Mouse (Mus musculus) MEL (cell line): Measurements from ENCODE around the gene Inip. TPM values are rescaled to one million over a fixed set of nuclear protein-coding genes. Genes with fewer than 3 reads are reported as not detected.

Experiments used
- DNase-seq: peaks from one replicate; pipeline ENCODE4 v3.0.0; 2011; ENCODE audit warnings: low read depth, low spot score
- H3K27ac ChIP-seq: 2 replicates; pipeline ENCODE4 v1.5.1; 2012; ENCODE audit warnings: low read depth, mild to moderate bottlenecking, control low read depth, low read length, moderate library complexity; ENCODE audit not compliant: control insufficient read depth
- H3K27me3 ChIP-seq, 2 experiments: fragments of 150-350 bp in 1 of 2; sonication (generic) in 1 of 2; 2 replicates each; pipeline ENCODE4 v1.6.1; 2012; ENCODE audit warnings: low read length in 2 of 2, mild to moderate bottlenecking in 2 of 2, improper control_type of control experiment in 1 of 2, moderate library complexity in 1 of 2; ENCODE audit not compliant: insufficient read depth in 2 of 2, control insufficient read depth in 1 of 2
- H3K36me3 ChIP-seq, 2 experiments: 2 replicates each; pipeline ENCODE4 v1.6.1; 2012 to 2014; ENCODE audit warnings: low read length in 2 of 2, improper control_type of control experiment in 1 of 2, inconsistent platforms in 1 of 2, mild to moderate bottlenecking in 1 of 2; ENCODE audit not compliant: insufficient read depth in 2 of 2, control insufficient read depth in 1 of 2
- H3K4me1 ChIP-seq, 2 experiments: fragments of 150-350 bp in 1 of 2; sonication (generic) in 1 of 2; 2 replicates each; pipeline ENCODE4 v1.6.1; 2012; ENCODE audit warnings: low read length in 2 of 2, improper control_type of control experiment in 1 of 2, mild to moderate bottlenecking in 1 of 2; ENCODE audit not compliant: insufficient read depth in 2 of 2, control insufficient read depth in 1 of 2
- H3K4me3 ChIP-seq, 2 experiments: fragments of 150-350 bp in 1 of 2; sonication (generic) in 1 of 2; 2 replicates each; pipeline ENCODE4 v1.5.1; 2012; ENCODE audit warnings: low read depth in 2 of 2, low read length in 2 of 2, mild to moderate bottlenecking in 2 of 2, moderate library complexity in 2 of 2, control low read depth in 1 of 2, improper control_type of control experiment in 1 of 2; ENCODE audit not compliant: control insufficient read depth in 1 of 2, insufficient read depth in 1 of 2
- H3K79me2 ChIP-seq: 2 replicates; pipeline ENCODE4 v1.6.1; 2012; ENCODE audit warnings: mild to moderate bottlenecking, low read length, moderate library complexity; ENCODE audit not compliant: control insufficient read depth, poor library complexity, insufficient read depth
- H3K9ac ChIP-seq: 2 replicates; pipeline ENCODE4 v1.6.1; 2012; ENCODE audit warnings: low read depth, mild to moderate bottlenecking, control low read depth, low read length, moderate library complexity; ENCODE audit not compliant: control insufficient read depth, poor library complexity, severe bottlenecking
- H3K9me3 ChIP-seq: fragments of 150-350 bp; sonication (generic); replicated peaks from 2 replicates; pipeline ENCODE4 v1.6.1; 2012; ENCODE audit warnings: mild to moderate bottlenecking, low read length, improper control_type of control experiment, moderate library complexity; ENCODE audit not compliant: insufficient read depth
- BHLHE40 ChIP-seq: IDR thresholded peaks from 2 replicates; pipeline ENCODE4 v1.6.1; 2012; ENCODE audit warnings: low read depth, mild to moderate bottlenecking, inconsistent platforms, low read length, improper control_type of control experiment, borderline replicate concordance
- ELF1 ChIP-seq: IDR thresholded peaks from 2 replicates; pipeline ENCODE4 v1.6.1; 2014; ENCODE audit warnings: low read depth, mild to moderate bottlenecking, inconsistent platforms, low read length, improper control_type of control experiment, moderate library complexity
- EP300 ChIP-seq, 2 experiments: IDR thresholded peaks; 2 replicates each; pipeline ENCODE4 v1.6.1; 2011; ENCODE audit warnings: improper control_type of control experiment in 2 of 2, low read length in 2 of 2, low read depth in 1 of 2, mild to moderate bottlenecking in 1 of 2
- ETS1 ChIP-seq: IDR thresholded peaks from 2 replicates; pipeline ENCODE4 v1.6.1; 2012; ENCODE audit warnings: low read depth, mild to moderate bottlenecking, inconsistent platforms, low read length, improper control_type of control experiment, moderate library complexity
- GATA1 ChIP-seq: IDR thresholded peaks from 2 replicates; pipeline ENCODE4 v1.6.1; 2011; ENCODE audit warnings: low read depth, low read length, improper control_type of control experiment
- HCFC1 ChIP-seq: IDR thresholded peaks from 2 replicates; pipeline ENCODE4 v1.6.1; 2012; ENCODE audit warnings: low read depth, mild to moderate bottlenecking, inconsistent platforms, low read length, improper control_type of control experiment, moderate library complexity
- JUND ChIP-seq: IDR thresholded peaks from 2 replicates; pipeline ENCODE4 v1.6.1; 2011; ENCODE audit warnings: low read depth, mild to moderate bottlenecking, improper control_type of control experiment, low read length
- MAFK ChIP-seq: IDR thresholded peaks from 2 replicates; pipeline ENCODE4 v1.6.1; 2011; ENCODE audit warnings: low read depth, mild to moderate bottlenecking, low read length, improper control_type of control experiment, borderline replicate concordance
- MAX ChIP-seq: IDR thresholded peaks from 2 replicates; pipeline ENCODE4 v1.6.1; 2011; ENCODE audit warnings: low read length, improper control_type of control experiment
- MAZ ChIP-seq: IDR thresholded peaks from 2 replicates; pipeline ENCODE4 v1.6.1; 2012; ENCODE audit warnings: low read depth, mild to moderate bottlenecking, inconsistent platforms, low read length, improper control_type of control experiment
- MEF2A ChIP-seq: IDR thresholded peaks from 2 replicates; pipeline ENCODE4 v1.6.1; 2014; ENCODE audit warnings: low read depth, mild to moderate bottlenecking, inconsistent platforms, low read length, improper control_type of control experiment; ENCODE audit not compliant: poor library complexity, insufficient replicate concordance, severe bottlenecking; ENCODE audit errors: extremely low read depth
- MXI1 ChIP-seq: IDR thresholded peaks from 2 replicates; pipeline ENCODE4 v1.6.1; 2011; ENCODE audit warnings: mild to moderate bottlenecking, low read depth, low read length, improper control_type of control experiment
- MYC ChIP-seq: IDR thresholded peaks from 2 replicates; pipeline ENCODE4 v1.6.1; 2011; ENCODE audit warnings: low read depth, mild to moderate bottlenecking, low read length, improper control_type of control experiment, moderate library complexity
- POLR2A ChIP-seq, 2 experiments: IDR thresholded peaks; 2 replicates each; pipeline ENCODE4 v1.6.1; 2011 to 2012; ENCODE audit warnings: low read length in 2 of 2, mild to moderate bottlenecking in 2 of 2, control low read depth in 1 of 2, improper control_type of control experiment in 1 of 2, low read depth in 1 of 2, moderate library complexity in 1 of 2; ENCODE audit not compliant: control insufficient read depth in 1 of 2, insufficient read depth in 1 of 2, poor library complexity in 1 of 2
- RCOR1 ChIP-seq: IDR thresholded peaks from 2 replicates; pipeline ENCODE4 v1.6.1; 2012; ENCODE audit warnings: low read depth, mild to moderate bottlenecking, inconsistent platforms, low read length, improper control_type of control experiment
- SIN3A ChIP-seq: IDR thresholded peaks from 2 replicates; pipeline ENCODE4 v1.6.1; 2012; ENCODE audit warnings: low read length, improper control_type of control experiment, inconsistent platforms
- SMC3 ChIP-seq: IDR thresholded peaks from 2 replicates; pipeline ENCODE4 v1.6.1; 2011; ENCODE audit warnings: low read depth, low read length, improper control_type of control experiment
- TAL1 ChIP-seq: IDR thresholded peaks from 2 replicates; pipeline ENCODE4 v1.6.1; 2012; ENCODE audit warnings: mild to moderate bottlenecking, inconsistent platforms, low read length, moderate library complexity, mixed read lengths
- TBP ChIP-seq: IDR thresholded peaks from 2 replicates; pipeline ENCODE4 v1.8.0; 2011; ENCODE audit warnings: low read depth, low read length, improper control_type of control experiment
- TCF12 ChIP-seq: IDR thresholded peaks from 2 replicates; pipeline ENCODE4 v1.6.1; 2014; ENCODE audit warnings: low read depth, mild to moderate bottlenecking, inconsistent platforms, low read length, improper control_type of control experiment, moderate library complexity
- ZKSCAN1 ChIP-seq: IDR thresholded peaks from 2 replicates; pipeline ENCODE4 v1.6.1; 2012; ENCODE audit warnings: low read depth, mild to moderate bottlenecking, inconsistent platforms, low read length, improper control_type of control experiment, moderate library complexity
- ZNF384 ChIP-seq: IDR thresholded peaks from 2 replicates; pipeline ENCODE4 v1.6.1; 2012; ENCODE audit warnings: low read depth, mild to moderate bottlenecking, inconsistent platforms, low read length, improper control_type of control experiment
- polyA plus RNA-seq, 2 experiments: library from polyadenylated mRNA; stranded (reverse) in 1 of 2; unstranded in 1 of 2; fragments of >175 nt in 1 of 2; fragments of >200 nt in 1 of 2; gene quantifications; 2 replicates each; pipeline versions ENCODE4 v1.2.1 to v1.2.4; 2012; ENCODE audit warnings: low replicate concordance in 2 of 2, low read depth in 1 of 2; ENCODE audit not compliant: insufficient read length in 2 of 2, insufficient read depth in 1 of 2, missing spikeins in 1 of 2
- total RNA-seq: library from RNA; depleted of rRNA; stranded (reverse); fragments of 300-350 nt; gene quantifications from 2 replicates; pipeline ENCODE4 v1.2.3, GENCODE M21; 2012

Gene Inip
- total and polyA plus RNA-seq, 3 experiments, result 42.4 to 50.3 TPM; not detected in 1

DNA sequence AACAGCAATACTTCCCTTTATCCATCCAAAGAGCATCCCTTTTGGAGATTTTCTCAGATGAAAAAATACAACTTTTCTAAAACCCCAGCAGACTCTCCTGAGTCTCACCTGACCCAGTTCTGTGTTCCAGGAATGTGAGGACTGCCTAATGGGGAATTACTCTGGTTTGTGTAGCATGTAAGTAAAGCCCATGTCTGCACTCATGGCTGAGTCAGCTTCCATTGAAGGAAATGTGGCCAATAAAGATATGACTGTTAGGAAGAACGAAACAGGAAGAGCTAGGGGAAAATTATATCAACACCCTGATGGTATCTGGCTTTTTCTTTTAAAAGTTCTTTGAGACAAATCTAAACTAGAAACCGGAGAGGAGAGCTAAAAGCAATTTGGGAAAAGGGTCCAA is 33.7 kb downstream of the Inip start:
- H3K4me1 ChIP-seq, result peaks cover 11 to 20% of the 10 kb centered on the region in 2 experiments
- peak overlapping the region; percentile 63 for H3K27ac ChIP-seq
- H3K9me3 ChIP-seq, result no peaks in the 10 kb centered on the region
- peak; percentile 73 for DNase-seq
- H3K4me3 ChIP-seq, result no peak overlapping the region
- no peaks in the 10 kb centered on the region for H3K79me2 ChIP-seq
- no peak overlapping the region for H3K9ac ChIP-seq
- H3K27me3 ChIP-seq, result no peaks in the 10 kb centered on the region
- peaks cover 9 to 26% of the 10 kb centered on the region in 2 experiments for H3K36me3 ChIP-seq
- TF ChIP-seq TBP, result no peak
- TF ChIP-seq TAL1, result peak; percentile 75
- peak; percentile 54; the same call in 1 of the 2 replicates for TF ChIP-seq MYC
- TF ChIP-seq JUND, result no peak
- no peak for TF ChIP-seq ZNF384
- no peak for TF ChIP-seq BHLHE40
- TF ChIP-seq SMC3, result 0 out of 2 replicates have a peak, but pooled peaks have one; percentile 11
- peak; percentile 66 for TF ChIP-seq SIN3A
- TF ChIP-seq MAX, result no peak
- TF ChIP-seq MAFK, result peak; percentile 84
- peak; percentile 58; the same call in 1 of the 2 replicates for TF ChIP-seq RCOR1
- TF ChIP-seq ELF1, result peak; percentile 49; the same call in 1 of the 2 replicates
- no peak for TF ChIP-seq ZKSCAN1
- peak; percentile 82; the same call in 1 of the 2 replicates for TF ChIP-seq TCF12
- TF ChIP-seq EP300 (IDR thresholded peaks at IDR 0.05; ENCODE audit: low read depth in 1 of 2, low read length in 2 of 2), result peak; percentile 85 to 96
- TF ChIP-seq MXI1, result no peak
- 0 out of 2 replicates have a peak, but pooled peaks have one; percentile 22 for TF ChIP-seq HCFC1
- peak; percentile 88 for TF ChIP-seq GATA1
- peak; percentile 70; the same call in 1 of the 2 replicates for TF ChIP-seq ETS1

DNA sequence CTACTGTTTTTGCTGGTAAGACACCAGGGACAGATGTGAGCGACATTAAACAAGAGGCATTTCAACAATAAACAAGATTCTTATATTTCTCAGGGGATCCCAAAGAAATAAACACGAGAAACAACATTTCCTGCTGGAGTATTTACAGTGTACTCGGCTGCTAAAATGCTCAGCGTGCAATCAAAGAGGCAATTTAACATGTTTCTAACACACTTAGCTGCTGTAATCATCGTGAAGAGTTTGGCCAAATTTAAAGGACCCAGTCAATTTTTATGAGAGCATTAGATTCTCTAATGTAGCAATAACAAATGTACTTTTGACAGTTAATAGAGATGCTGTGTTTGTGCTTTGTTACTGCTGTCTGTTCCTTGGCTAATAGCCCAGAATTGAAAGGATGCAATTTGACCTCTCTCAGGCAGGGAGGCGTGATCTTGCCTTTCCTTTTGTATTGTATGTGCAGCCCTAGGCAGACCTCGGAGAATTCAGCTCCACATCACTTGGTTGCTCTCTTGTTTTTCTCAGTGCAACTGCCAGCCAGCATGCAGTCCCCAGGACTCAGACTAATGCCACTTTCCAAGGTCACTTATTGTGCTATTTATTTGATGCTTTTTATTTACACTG is 35.9 kb downstream of the Inip start:
- peaks cover 11 to 20% of the 10 kb centered on the region in 2 experiments for H3K4me1 ChIP-seq
- H3K9me3 ChIP-seq, result no peaks in the 10 kb centered on the region
- no peaks in the 10 kb centered on the region for H3K79me2 ChIP-seq
- no peak for DNase-seq
- no peaks in the 10 kb centered on the region for H3K27me3 ChIP-seq
- H3K36me3 ChIP-seq, result peaks cover 0 to 26% of the 10 kb centered on the region in 2 experiments; a peak in 2 of 4 replicates
- H3K9ac ChIP-seq, result no peak overlapping the region
- H3K27ac ChIP-seq, result no peak overlapping the region
- TF ChIP-seq SIN3A (no peak), MEF2A (no peak), MAX (no peak), TAL1 (no peak), ELF1 (no peak), POLR2A (IDR thresholded peaks at IDR 0.05; ENCODE audit: control insufficient read depth in 1 of 2, insufficient read depth in 1 of 2, low read depth in 1 of 2, low read length in 2 of 2, poor library complexity in 1 of 2) (no peak), MAZ (no peak)
- H3K4me3 ChIP-seq, result no peak overlapping the region
